Mouse (Mus musculus): ENCODE results near the gene Nxph2. TPM values are rescaled to one million over a fixed set of nuclear protein-coding genes. Genes with fewer than 3 reads are reported as not detected.

The Nxph2 gene
- 1.5 and 2.1 TPM in 2 replicates for polyA plus RNA-seq (2021; fragmentation: Nextera tagmentation)
- long read RNA-seq, experiment 1, transcript Nxph2-201 (2 exons, 2,579 nt), result major isoform, 17 of 23 reads
- long read RNA-seq, experiment 1, partial matches to known transcripts, result 3 of 23 reads
- long read RNA-seq, experiment 1, other reads (novel, unspliced or antisense), result 3 of 23 reads
- long read RNA-seq, experiment 2, partial matches to known transcripts, result 0 of 7 reads
- long read RNA-seq, experiment 2, other reads (novel, unspliced or antisense), result 3 of 7 reads

DNA sequence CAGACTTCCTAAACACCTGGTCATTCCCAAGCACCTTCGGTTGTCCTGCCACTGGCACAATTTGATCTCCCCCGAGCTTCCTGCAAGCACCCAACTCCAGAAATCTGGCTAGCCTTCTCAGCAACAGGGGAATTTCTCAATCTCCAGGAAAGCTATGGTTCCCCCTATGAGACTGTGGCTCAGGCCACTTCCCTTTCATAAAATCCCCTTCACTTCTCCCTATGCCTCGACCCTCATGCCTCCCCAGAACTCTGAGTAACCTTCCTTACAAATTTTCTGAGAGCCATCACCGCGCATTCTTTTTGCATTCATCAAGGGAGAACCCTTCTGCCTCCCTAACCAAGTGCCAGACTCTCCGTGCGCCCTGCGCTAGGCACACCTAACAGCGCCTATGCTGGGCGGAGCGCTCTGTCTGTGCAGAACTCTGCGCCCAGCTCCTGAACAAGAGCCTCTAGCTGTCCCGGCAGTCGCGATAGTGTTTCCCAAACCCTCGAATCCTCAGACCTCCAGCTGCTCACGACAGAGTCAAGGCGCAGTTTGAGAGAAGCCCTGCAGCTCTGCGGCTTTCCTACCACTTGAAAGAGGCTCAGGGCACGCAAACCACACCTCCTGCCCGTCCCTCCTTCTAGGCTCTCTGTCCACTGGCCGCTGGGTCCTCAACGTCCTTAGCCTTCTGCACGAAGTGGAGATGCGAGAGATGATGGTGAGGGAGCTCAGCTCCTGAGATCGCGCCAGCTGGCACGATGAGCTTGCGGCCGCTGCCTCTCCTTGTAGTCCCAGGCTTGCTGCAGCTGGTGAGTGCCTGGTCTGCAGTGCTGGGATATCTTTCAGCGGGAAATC is at the start of gene Nxph2:
Nxph2 (plus strand) TSS at position 501 of the 840 bp plus-strand sequence.

Other genes with a start within 250 kb of the Nxph2 start
- 0.54 and 0.58 TPM in 2 replicates for gene Mastl, start 165.2 kb upstream of the Nxph2 start, polyA plus RNA-seq (2021; fragmentation: Nextera tagmentation)
- 39.6 and 63.8 TPM in 2 replicates for gene Yme1l1, start 164.9 kb upstream of the Nxph2 start, polyA plus RNA-seq (2021; fragmentation: Nextera tagmentation)
- gene 4931423N10Rik, start 113.8 kb upstream of the Nxph2 start, polyA plus RNA-seq (2021; fragmentation: Nextera tagmentation), result 0.05 TPM in 1 of 2 replicates, not detected in the other